Mouse (Mus musculus): ENCODE results near the gene Ppp1r3a. TPM values are rescaled to one million over a fixed set of nuclear protein-coding genes. Genes with fewer than 3 reads are reported as not detected.
"Not testable (repeated sequence)": the region's sequence is repeated elsewhere in the genome, so short reads cannot be mapped to it uniquely, and the experiment has no call there.

Ppp1r3a gene
- polyA plus RNA-seq, 1 experiment, result 0.34 TPM

- TF ChIP-seq POLR2A (IDR thresholded peaks at IDR 0.05; ENCODE audit: borderline replicate concordance, extremely low read depth, low read depth, low read length), result no peak
- TF ChIP-seq CTCF (IDR thresholded peaks at IDR 0.05; ENCODE audit: insufficient read depth, low read length), result no peak
- Histone ChIP-seq H3K4me3 (replicated peaks; ENCODE audit: extremely low read depth, low read depth, low read length) (no peak overlapping the region), H3K4me1 (ENCODE audit: control insufficient read depth, insufficient read depth, low read length) (no peaks in the 10 kb centered on the region)
- WGBS, result 73% methylated on average over 5 of the region's 5 CpGs
- no peak for DNase-seq
Measured at GRCm38 (mm10) chr6:14731011-14731410, 24.1 kb downstream of the Ppp1r3a start.

DNA sequence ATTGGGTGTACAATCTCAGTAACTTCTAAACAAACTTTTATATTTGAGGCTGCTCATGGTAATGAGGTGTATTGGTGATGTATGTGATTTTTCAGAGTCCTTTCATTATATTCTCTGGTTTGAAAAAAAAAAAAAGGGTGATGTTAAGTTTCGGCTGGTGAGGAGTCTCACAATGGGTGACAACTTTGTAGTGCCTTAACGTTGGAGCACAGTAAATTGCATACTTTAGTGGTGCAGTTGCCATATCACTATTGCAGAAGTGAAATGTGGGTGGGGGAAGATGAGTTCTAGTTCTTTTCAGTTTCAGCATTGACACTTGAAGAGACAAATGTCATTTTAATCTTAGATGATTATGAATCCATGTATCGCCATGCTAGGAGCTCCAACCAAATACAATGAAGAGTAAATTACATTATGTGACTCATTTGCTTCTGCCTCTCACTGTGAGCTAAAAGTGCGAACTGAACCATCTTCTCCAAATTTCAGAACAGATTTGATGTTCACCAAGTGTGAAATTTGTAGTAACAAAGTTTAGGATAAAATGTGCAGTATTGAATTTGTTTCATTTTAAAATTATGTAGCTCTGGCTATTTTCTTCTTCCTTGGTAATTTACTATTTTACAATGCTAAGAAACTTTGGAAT is 34.2 kb downstream of the Ppp1r3a start:
- H3K4me1 ChIP-seq (ENCODE audit: control insufficient read depth, insufficient read depth, low read length), result no peaks in the 10 kb centered on the region
- WGBS, result 69% methylated on average over 4 of the region's 4 CpGs
- TF ChIP-seq CTCF (IDR thresholded peaks at IDR 0.05; ENCODE audit: insufficient read depth, low read length) (no peak), POLR2A (IDR thresholded peaks at IDR 0.05; ENCODE audit: borderline replicate concordance, extremely low read depth, low read depth, low read length) (no peak)
- no peak overlapping the region for H3K4me3 ChIP-seq (replicated peaks; ENCODE audit: extremely low read depth, low read depth, low read length)
- DNase-seq, result no peak

DNA sequence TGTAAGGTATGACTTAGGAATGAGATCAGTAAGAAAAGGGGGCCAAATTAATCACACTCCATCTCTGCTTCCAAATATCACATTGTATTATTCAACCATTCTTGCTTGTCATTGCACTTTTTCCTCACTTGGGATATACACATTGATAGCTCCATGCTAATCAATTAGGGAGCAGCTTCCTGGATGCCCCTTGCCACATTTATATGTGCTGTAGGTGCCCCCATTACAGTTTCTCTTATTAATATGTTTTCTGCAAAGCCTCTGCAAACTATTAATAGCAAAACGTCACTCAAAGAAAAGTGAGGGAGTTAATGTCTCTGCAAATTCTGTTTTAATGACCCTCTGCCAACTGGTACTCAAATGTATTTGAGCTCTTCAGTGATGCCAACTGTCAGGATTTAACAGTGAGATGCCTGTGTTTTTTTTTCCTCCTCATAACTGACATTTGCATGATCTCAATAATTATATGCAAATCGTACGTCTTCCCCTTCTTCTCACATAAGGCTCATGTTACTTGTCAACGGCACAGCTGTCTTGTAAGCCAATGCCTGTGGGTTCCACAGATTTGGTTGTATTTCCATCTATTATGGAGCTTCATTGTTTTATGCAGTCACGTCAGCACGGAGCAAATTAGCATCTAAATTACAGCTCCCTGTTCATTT is 34.8 kb downstream of the Ppp1r3a start:
- TF ChIP-seq CTCF (IDR thresholded peaks at IDR 0.05; ENCODE audit: insufficient read depth, low read length) (no peak), POLR2A (IDR thresholded peaks at IDR 0.05; ENCODE audit: borderline replicate concordance, extremely low read depth, low read depth, low read length) (no peak)
- Histone ChIP-seq H3K4me3 (replicated peaks; ENCODE audit: extremely low read depth, low read depth, low read length) (no peak overlapping the region), H3K4me1 (ENCODE audit: control insufficient read depth, insufficient read depth, low read length) (no peaks in the 10 kb centered on the region)
- no peak for DNase-seq
- 78% methylated on average over 6 of the region's 6 CpGs for WGBS

DNA sequence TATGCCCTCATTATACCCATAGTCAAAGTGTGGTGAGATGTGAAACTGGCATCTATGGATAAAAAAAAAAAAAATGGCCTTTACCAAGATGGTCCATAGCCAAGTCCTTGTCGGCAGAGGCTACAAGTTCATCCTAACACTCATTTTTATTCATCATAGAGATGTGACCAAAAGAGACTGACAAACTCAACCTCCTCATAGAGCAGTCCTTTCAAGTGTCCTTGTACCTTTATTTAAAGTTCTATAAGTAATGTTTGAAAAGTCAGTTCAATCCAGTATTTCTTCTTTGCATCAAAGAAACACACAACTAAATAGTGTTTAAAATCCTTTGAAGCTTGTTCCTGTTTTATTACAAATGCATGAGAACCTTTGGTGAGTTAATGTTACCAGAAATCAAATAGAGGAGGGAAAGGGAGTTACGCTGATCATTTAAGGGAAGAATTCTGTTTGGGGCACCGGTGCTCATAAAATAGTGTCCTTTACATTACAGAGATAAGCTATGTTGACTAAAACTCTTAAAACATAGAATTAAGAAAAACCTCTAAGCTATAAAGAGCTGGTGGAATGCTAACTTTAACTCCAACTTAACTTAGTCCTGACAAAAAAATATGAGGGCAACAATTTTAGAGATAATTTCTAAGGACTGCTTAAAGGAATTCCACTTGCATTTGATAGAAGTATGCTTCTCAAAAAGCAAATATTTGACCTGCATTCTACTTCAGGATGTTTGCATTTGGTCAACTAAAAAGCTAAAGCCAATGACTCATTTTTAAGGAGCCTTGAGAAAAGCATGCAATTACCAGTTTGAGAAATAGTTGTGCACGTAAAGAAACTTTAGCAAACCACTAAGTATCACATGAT is 39.7 kb downstream of the Ppp1r3a start:
- Histone ChIP-seq H3K4me1 (ENCODE audit: control insufficient read depth, insufficient read depth, low read length) (no peaks in the 10 kb centered on the region), H3K4me3 (replicated peaks; ENCODE audit: extremely low read depth, low read depth, low read length) (no peak overlapping the region)
- TF ChIP-seq CTCF (IDR thresholded peaks at IDR 0.05; ENCODE audit: insufficient read depth, low read length) (no peak), POLR2A (IDR thresholded peaks at IDR 0.05; ENCODE audit: borderline replicate concordance, extremely low read depth, low read depth, low read length) (no peak)
- 63% methylated on average over 4 of the region's 4 CpGs for WGBS
- no peak for DNase-seq

DNA sequence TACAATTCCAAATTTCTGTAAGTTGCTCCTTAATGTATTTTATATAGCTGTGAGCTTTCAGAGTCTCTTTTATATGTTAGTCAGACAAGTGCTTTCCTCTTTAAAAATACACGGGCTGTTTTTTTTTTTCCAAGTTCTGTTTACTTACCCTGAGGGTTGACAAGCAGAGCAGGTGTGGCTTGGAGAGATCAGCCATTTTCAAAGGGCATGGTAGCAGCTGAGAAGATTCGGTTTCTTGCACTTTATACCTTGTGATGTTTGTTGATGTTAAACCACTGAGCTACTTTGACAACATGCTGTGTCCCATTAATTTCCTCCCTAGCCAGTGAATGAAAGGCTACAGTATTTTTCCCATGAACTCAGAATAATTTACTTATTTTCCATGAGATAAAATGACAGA is 42.9 kb downstream of the Ppp1r3a start:
- 25% methylated on average over 2 of the region's 2 CpGs for WGBS
- Histone ChIP-seq H3K4me1 (ENCODE audit: control insufficient read depth, insufficient read depth, low read length) (no peaks in the 10 kb centered on the region), H3K4me3 (replicated peaks; ENCODE audit: extremely low read depth, low read depth, low read length) (no peak overlapping the region)
- no peak for DNase-seq
- no peak for TF ChIP-seq CTCF (IDR thresholded peaks at IDR 0.05; ENCODE audit: insufficient read depth, low read length)
- TF ChIP-seq POLR2A (IDR thresholded peaks at IDR 0.05; ENCODE audit: borderline replicate concordance, extremely low read depth, low read depth, low read length), result no peak

- H3K4me3 ChIP-seq (replicated peaks; ENCODE audit: extremely low read depth, low read depth, low read length), result no peak overlapping the region
- no peak for DNase-seq
- no peak for TF ChIP-seq POLR2A (IDR thresholded peaks at IDR 0.05; ENCODE audit: borderline replicate concordance, extremely low read depth, low read depth, low read length)
- no peak for TF ChIP-seq CTCF (IDR thresholded peaks at IDR 0.05; ENCODE audit: insufficient read depth, low read length)
- no peaks in the 10 kb centered on the region for H3K4me1 ChIP-seq (ENCODE audit: control insufficient read depth, insufficient read depth, low read length)
Measured at GRCm38 (mm10) chr6:14700030-14700429, 55.0 kb downstream of the Ppp1r3a start.

DNA sequence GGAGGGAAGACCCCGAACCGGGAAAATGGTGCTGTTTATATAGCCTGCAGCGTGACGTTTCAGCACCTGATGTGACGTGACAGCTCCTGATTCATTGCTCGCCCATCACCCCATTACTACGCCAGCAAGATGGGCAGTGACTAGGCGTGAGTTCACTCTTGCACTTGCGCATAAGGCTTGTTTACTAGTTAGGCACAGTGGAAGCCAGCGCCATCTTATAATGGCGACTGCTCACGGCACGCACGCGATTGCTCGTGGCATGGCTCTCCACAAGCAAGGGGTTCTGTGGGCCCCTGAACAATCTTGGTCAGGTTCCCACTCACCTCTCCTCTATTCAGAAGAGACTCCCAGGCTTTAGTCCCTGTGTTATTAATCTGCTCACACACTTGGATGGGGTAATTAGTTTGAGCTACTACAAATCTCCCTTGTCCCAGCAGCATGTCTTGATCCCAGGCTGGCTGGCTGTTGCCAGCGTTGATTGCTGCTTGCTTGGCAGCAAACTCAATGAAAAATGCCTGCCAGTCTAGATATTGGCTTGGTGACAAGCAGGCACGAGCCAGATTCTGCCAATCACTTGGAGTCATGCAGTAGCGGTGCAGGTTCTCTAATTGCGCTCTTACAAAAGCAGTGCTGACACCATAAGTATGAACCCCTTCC is 75.7 kb downstream of the Ppp1r3a start:
- not testable (repeated sequence) for DNase-seq; H3K4me1 ChIP-seq (ENCODE audit: control insufficient read depth, insufficient read depth, low read length); H3K4me3 ChIP-seq (replicated peaks; ENCODE audit: extremely low read depth, low read depth, low read length)
- 85% methylated on average over 20 of the region's 20 CpGs for WGBS

DNA sequence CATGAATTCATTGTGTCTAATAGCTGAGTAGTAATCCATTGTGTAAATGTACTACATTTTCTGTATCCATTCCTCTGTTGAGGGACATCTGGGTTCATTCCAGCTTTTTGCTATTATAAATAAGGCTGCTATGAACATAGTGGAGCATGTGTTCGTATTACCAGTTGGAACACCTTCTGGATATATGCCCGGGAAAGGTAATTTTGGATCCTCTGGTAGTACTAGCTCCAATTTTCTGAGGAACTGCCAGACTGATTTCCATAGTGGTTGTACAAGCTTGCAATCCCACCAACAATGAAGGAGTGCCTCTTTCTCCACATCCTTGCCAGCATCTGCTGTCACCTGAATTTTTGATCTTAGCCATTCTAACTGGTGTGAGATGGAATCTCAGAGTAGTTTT is 86.1 kb downstream of the Ppp1r3a start:
- WGBS, result 71% methylated on average over 2 of the region's 2 CpGs
- not testable (repeated sequence) for H3K4me3 ChIP-seq (replicated peaks; ENCODE audit: extremely low read depth, low read depth, low read length); DNase-seq; H3K4me1 ChIP-seq (ENCODE audit: control insufficient read depth, insufficient read depth, low read length)

DNA sequence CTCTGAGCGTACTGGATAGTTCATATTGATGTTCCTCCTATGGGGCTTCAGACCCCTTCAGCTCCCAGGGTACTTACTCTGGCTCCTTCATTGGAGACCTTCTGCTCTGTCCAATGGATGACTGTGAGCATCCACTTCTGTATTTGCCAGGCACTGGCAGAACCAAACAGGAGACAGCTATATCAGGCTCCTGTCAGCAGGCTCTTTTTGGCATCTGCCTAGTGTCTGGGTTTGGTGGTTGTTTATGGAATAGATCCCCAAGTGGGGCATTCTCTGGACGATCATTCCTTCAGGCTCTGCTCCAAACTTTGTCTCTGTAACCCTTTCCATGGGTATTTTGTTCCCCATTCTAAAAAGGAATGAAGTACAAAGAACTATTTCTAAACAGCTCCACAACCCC is 87.4 kb downstream of the Ppp1r3a start:
- 78% methylated on average over 2 of the region's 2 CpGs for WGBS
- not testable (repeated sequence) for H3K4me3 ChIP-seq (replicated peaks; ENCODE audit: extremely low read depth, low read depth, low read length); DNase-seq; H3K4me1 ChIP-seq (ENCODE audit: control insufficient read depth, insufficient read depth, low read length)

Other genes with a start within 250 kb of the Ppp1r3a start
- 5.2 and 5.8 TPM in 2 replicates for gene Foxp2, start 146.1 kb upstream of the Ppp1r3a start, polyA plus RNA-seq (2012; rRNA removed)

Measured in lung, adult 2 months (tissue).